Mouse (Mus musculus) adipose tissue, adult 10 weeks (tissue): ENCODE results near the gene Gm3411. TPM values are rescaled to one million over a fixed set of nuclear protein-coding genes. Genes with fewer than 3 reads are reported as not detected.

Source experiments
- polyA plus RNA-seq: library from polyadenylated mRNA; stranded (reverse); fragments of 350-450 nt; fragmentation: Illumina TruSeq; extraction: RNeasy Lipid Tissue Mini Kit (QIAGEN cat#74804); gene quantifications from one replicate; pipeline ENCODE4 v1.2.3, GENCODE M21; 2014; ENCODE audit warnings: low read depth, low replicate concordance

Gene Gm3411
- polyA plus RNA-seq, result 0.79 TPM

GRCm38 (mm10) chr14:6286931-6287715 is at the start of gene Gm3411:
Gm3411 (minus strand) TSS chr14:6287250.

GRCm38 (mm10) chr14:6304743-6305142 is 17.7 kb upstream of the Gm3411 start, which contains the start of gene Gm21103:
Gm21103 (minus strand) TSS chr14:6304843.

GRCm38 (mm10) chr14:6219192-6219591 is 67.9 kb downstream of the Gm3411 start, which contains the start of gene Gm21560:
Gm21560 (minus strand) TSS chr14:6219292.

Other genes starting within 250 kb of the Gm3411 start
- gene Gm6337, start 229.0 kb downstream of the Gm3411 start, polyA plus RNA-seq, result not detected
- 0.16 TPM for gene Gm8206, start 193.3 kb downstream of the Gm3411 start, polyA plus RNA-seq
- gene Gm3468, start 178.6 kb downstream of the Gm3411 start, polyA plus RNA-seq, result 0.55 TPM
- 0.55 TPM for gene Gm3476, start 161.4 kb downstream of the Gm3411 start, polyA plus RNA-seq
- not detected for gene Gm21560, start 68.0 kb downstream of the Gm3411 start, polyA plus RNA-seq
- 2.8 TPM for gene Gm21103, start 17.6 kb upstream of the Gm3411 start, polyA plus RNA-seq
- not detected for gene Gm3618, start 56.4 kb upstream of the Gm3411 start, polyA plus RNA-seq
- gene Gm16440, start 103.1 kb upstream of the Gm3411 start, polyA plus RNA-seq, result not detected
- gene Gm3591, start 125.2 kb upstream of the Gm3411 start, polyA plus RNA-seq, result 0.21 TPM
- not detected for gene Gm3594, start 157.4 kb upstream of the Gm3411 start, polyA plus RNA-seq